ENCODE assay signal across 17 mouse cellular contexts in genomic region chr9:15105136-15105535, GRCm38 (mm10). TPM values are rescaled to one million over a fixed set of nuclear protein-coding genes. Genes with fewer than 3 reads are reported as not detected.
A peak's percentile ranks its signal among the peaks of the same experiment; 100 is the strongest.
DNase-seq lines count a peak whose midpoint lies in the region; ATAC-seq and TF ChIP-seq lines count a peak whose summit lies in the region.
"Had no signal": no experiment of that assay in that cellular context is flagged by ENCODE, and none has a peak within 500 bp of the region (broad histone marks: within the 10 kb centered on the region; RNA-seq: fewer than 3 reads in every experiment).

No protein-coding gene starts in this region.

- 58% methylated on average over 4 of the region's 4 CpGs for WGBS in kidney, embryonic 15.5 days
- WGBS in liver, embryonic 14.5 days (ENCODE audit: insufficient replicate concordance): 50% methylated on average over 4 of the region's 4 CpGs
- 82% methylated on average over 4 of the region's 4 CpGs for WGBS in forebrain, embryonic 12.5 days

- no peaks in the 10 kb centered on the region for H3K4me1 ChIP-seq in kidney, embryonic 15.5 days
- peaks cover 0 to 9% of the 10 kb centered on the region in 2 experiments; a peak in 3 of 4 replicates for H3K4me1 ChIP-seq in liver, embryonic 14.5 days (replicated peaks; ENCODE audit: control insufficient read depth in 2 of 2, insufficient read depth in 2 of 2, low read length in 1 of 2)
- H3K4me1 ChIP-seq in forebrain, embryonic 12.5 days: no peaks in the 10 kb centered on the region
- H3K4me1 ChIP-seq: hindbrain, embryonic 12.5 days; midbrain, embryonic 13.5 days had no signal

- H3K9ac ChIP-seq in kidney, embryonic 15.5 days: no peak overlapping the region
- no peak overlapping the region for H3K9ac ChIP-seq in liver, embryonic 14.5 days (replicated peaks)
- H3K9ac ChIP-seq in forebrain, embryonic 12.5 days: no peak overlapping the region
- H3K9ac ChIP-seq: hindbrain, embryonic 12.5 days; midbrain, embryonic 13.5 days had no signal

- TF ChIP-seq CTCF in liver, embryonic 14.5 days (IDR thresholded peaks at IDR 0.05; ENCODE audit: low read depth): peak; percentile 32; the same call in 1 of the 2 replicates

- DNase-seq in adrenal gland, adult 2 months: peak; percentile 52
- DNase-seq in adrenal gland, adult 18-20 months (ENCODE audit: low spot score in 2 of 2): no peak
- DNase-seq in kidney, adult 11 months: no peak
- DNase-seq in embryo, embryonic 11 days: peak; percentile 11
- no peak for DNase-seq in liver, embryonic 14.5 days (ENCODE audit: low read depth in 3 of 3, low spot score in 3 of 3)
- DNase-seq in thymus, postnatal 0 days (ENCODE audit: low spot score): no peak
- DNase-seq: cerebellum, adult 8-10 months; kidney, adult 9 months; lung, postnatal 10 days; right cerebral cortex, postnatal 25 days had no signal

- ATAC-seq in kidney, embryonic 15.5 days (replicated peaks; ENCODE audit: low FRiP score): peak; percentile 56; the same call in 1 of the 2 replicates
- no peak for ATAC-seq in liver, embryonic 14.5 days (ENCODE audit: insufficient read depth)
- ATAC-seq in forebrain, embryonic 12.5 days (ENCODE audit: low FRiP score): no peak
- ATAC-seq: midbrain, embryonic 13.5 days had no signal

- H3K27me3 ChIP-seq in kidney, embryonic 15.5 days: no peaks in the 10 kb centered on the region
- no peaks in the 10 kb centered on the region for H3K27me3 ChIP-seq in liver, embryonic 14.5 days (ENCODE audit: control insufficient read depth, insufficient read depth, low read length)
- H3K27me3 ChIP-seq in forebrain, embryonic 12.5 days: 0 out of 2 replicates have a peak, but pooled peaks cover 2% of the 10 kb centered on the region
- H3K27me3 ChIP-seq: hindbrain, embryonic 12.5 days; midbrain, embryonic 13.5 days had no signal

- no peak overlapping the region for H3K27ac ChIP-seq in kidney, embryonic 15.5 days
- H3K27ac ChIP-seq in liver, embryonic 14.5 days: no peak overlapping the region
- no peak overlapping the region for H3K27ac ChIP-seq in forebrain, embryonic 12.5 days
- H3K27ac ChIP-seq: hindbrain, embryonic 12.5 days; midbrain, embryonic 13.5 days had no signal

- no peaks in the 10 kb centered on the region for H3K9me3 ChIP-seq in kidney, embryonic 15.5 days (replicated peaks)
- no peaks in the 10 kb centered on the region for H3K9me3 ChIP-seq in liver, embryonic 14.5 days (ENCODE audit: control insufficient read depth, low read length)
- no peaks in the 10 kb centered on the region for H3K9me3 ChIP-seq in forebrain, embryonic 12.5 days
- H3K9me3 ChIP-seq: hindbrain, embryonic 12.5 days; midbrain, embryonic 13.5 days had no signal

- H3K36me3 ChIP-seq in kidney, embryonic 15.5 days: no peaks in the 10 kb centered on the region
- no peaks in the 10 kb centered on the region for H3K36me3 ChIP-seq in liver, embryonic 14.5 days (replicated peaks; ENCODE audit: control insufficient read depth, insufficient read depth, low read depth)
- H3K36me3 ChIP-seq in forebrain, embryonic 12.5 days (replicated peaks): no peaks in the 10 kb centered on the region
- H3K36me3 ChIP-seq: hindbrain, embryonic 12.5 days; midbrain, embryonic 13.5 days had no signal

- H3K4me3 ChIP-seq in kidney, embryonic 15.5 days (replicated peaks): no peak overlapping the region
- H3K4me3 ChIP-seq in liver, embryonic 14.5 days (ENCODE audit: insufficient read depth in 1 of 2, low read depth in 2 of 2, low read length in 2 of 2): no peak overlapping the region
- H3K4me3 ChIP-seq in forebrain, embryonic 12.5 days (replicated peaks): no peak overlapping the region
- H3K4me3 ChIP-seq: hindbrain, embryonic 12.5 days; midbrain, embryonic 13.5 days had no signal

- TF ChIP-seq EP300 in liver, embryonic 14.5 days (IDR thresholded peaks at IDR 0.05; ENCODE audit: low read depth): no peak

- no peak overlapping the region for H3K4me2 ChIP-seq in kidney, embryonic 15.5 days
- H3K4me2 ChIP-seq in liver, embryonic 14.5 days (ENCODE audit: low read depth): no peak overlapping the region
- no peak overlapping the region for H3K4me2 ChIP-seq in forebrain, embryonic 12.5 days
- H3K4me2 ChIP-seq: hindbrain, embryonic 12.5 days; midbrain, embryonic 13.5 days had no signal

RNA-seq across cellular contexts. Expression of gene Hephl1, which starts 6.8 kb away (rescaled TPM):
- 1 to 10 TPM in 1 of 2 experiments, under 1 TPM in 1; 0.38 to 5.0 TPM for total RNA-seq in adrenal gland, adult 2 months (2021)
- polyA plus RNA-seq in adrenal gland, adult 2 months (2012; rRNA removed): 1.2 and 2.9 TPM in 2 replicates
- total RNA-seq in adrenal gland, adult 18-20 months (2021): 1 to 10 TPM; 2.6 to 6.4 TPM
- polyA plus RNA-seq in kidney, embryonic 15.5 days (2015; fragmentation: Nextera tagmentation; extraction: Ambion mirVana): 0.05 TPM in 1 of 2 replicates, not detected in the other
- not detected in 2 replicates for polyA plus RNA-seq in liver, embryonic 14.5 days (2012; rRNA removed)
- polyA plus RNA-seq in liver, embryonic 14.5 days (2014; fragmentation: Nextera tagmentation; extraction: Ambion mirVana): 0.04 and 0.05 TPM in 2 replicates
- not detected in 2 replicates for polyA plus RNA-seq in forebrain, embryonic 12.5 days (2016; fragmentation: Nextera tagmentation; extraction: Ambion mirVana)
- 0.03 TPM in 1 of 2 replicates, not detected in the other for polyA plus RNA-seq in thymus, postnatal 0 days (2015; fragmentation: Nextera tagmentation; extraction: Ambion mirVana)
- total RNA-seq: left cerebral cortex, postnatal 10 days; MEL; neutrophil, adult 5-6 weeks had no signal
- polyA plus RNA-seq: hindbrain, embryonic 12.5 days; midbrain, embryonic 13.5 days had no signal

RNA-seq across cellular contexts. Expression of gene Panx1, which starts 59.9 kb away (rescaled TPM):
- total RNA-seq in adrenal gland, adult 2 months (2021): 10 to 100 TPM in 1 of 2 experiments, 1 to 10 TPM in 1; 7.1 to 10.1 TPM
- 21.1 and 27.5 TPM in 2 replicates for polyA plus RNA-seq in adrenal gland, adult 2 months (2012; rRNA removed)
- total RNA-seq in adrenal gland, adult 18-20 months (2021): 1 to 10 TPM; 5.7 to 9.3 TPM
- 45.7 and 48.0 TPM in 2 replicates for polyA plus RNA-seq in kidney, embryonic 15.5 days (2015; fragmentation: Nextera tagmentation; extraction: Ambion mirVana)
- 0.92 and 2.8 TPM in 2 replicates for polyA plus RNA-seq in liver, embryonic 14.5 days (2012; rRNA removed)
- polyA plus RNA-seq in liver, embryonic 14.5 days (2014; fragmentation: Nextera tagmentation; extraction: Ambion mirVana): 4.6 and 4.7 TPM in 2 replicates
- 86.8 and 100 TPM in 2 replicates for polyA plus RNA-seq in forebrain, embryonic 12.5 days (2016; fragmentation: Nextera tagmentation; extraction: Ambion mirVana)
- 76.0 and 78.1 TPM in 2 replicates for polyA plus RNA-seq in thymus, postnatal 0 days (2015; fragmentation: Nextera tagmentation; extraction: Ambion mirVana)

Comparison
In these comparisons a context has a peak if more than half of its experiments do, and no peak if none do; other contexts are left out.
1. DNase-seq: peak in adrenal gland, adult 2 months (single experiment) and embryo, embryonic 11 days (single experiment); none in adrenal gland, adult 18-20 months (0 of 2), kidney, adult 11 months (single experiment), liver, embryonic 14.5 days (0 of 3) and thymus, postnatal 0 days (single experiment).